Mouse (Mus musculus) heart, embryonic 11.5 days (tissue): ENCODE data around the gene Olfr1025-ps1. TPM values are rescaled to one million over a fixed set of nuclear protein-coding genes. Genes with fewer than 3 reads are reported as not detected.

ENCODE experiments used
- ATAC-seq: fragments of 200-750 bp; cut with Nextera tagmentation; replicated peaks from 2 replicates; pipeline ENCODE4 v1.8.0; 2017; ENCODE audit warnings: moderate library complexity; ENCODE audit not compliant: insufficient number of reproducible peaks, low FRiP score, low TSS enrichment
- H3K27ac ChIP-seq: fragments of 300-500 bp; sonication (generic); 2 replicates; pipeline ENCODE4 v1.5.1; 2014; ENCODE audit warnings: mild to moderate bottlenecking, low read depth, low read length
- H3K27me3 ChIP-seq: fragments of 300-500 bp; sonication (generic); 2 replicates; pipeline ENCODE4 v1.6.1; 2014; ENCODE audit warnings: mild to moderate bottlenecking, low read length, mixed read lengths; ENCODE audit not compliant: control insufficient read depth, insufficient read depth
- H3K36me3 ChIP-seq: fragments of 300-500 bp; sonication (generic); 2 replicates; pipeline ENCODE4 v1.6.1; 2014; ENCODE audit warnings: mild to moderate bottlenecking, low read length, moderate library complexity, mixed read lengths; ENCODE audit not compliant: control insufficient read depth, insufficient read depth
- H3K4me1 ChIP-seq: fragments of 300-500 bp; sonication (generic); 2 replicates; pipeline ENCODE4 v1.6.1; 2014; ENCODE audit warnings: low read length; ENCODE audit not compliant: control insufficient read depth, insufficient read depth
- H3K4me2 ChIP-seq: fragments of 300-500 bp; sonication (generic); 2 replicates; pipeline ENCODE4 v1.6.1; 2014; ENCODE audit warnings: mild to moderate bottlenecking, moderate library complexity
- H3K4me3 ChIP-seq: fragments of 300-500 bp; sonication (generic); 2 replicates; pipeline ENCODE4 v1.5.1; 2014; ENCODE audit warnings: low read depth, low read length
- H3K9ac ChIP-seq: fragments of 300-500 bp; sonication (generic); 2 replicates; pipeline ENCODE4 v1.6.1; 2014; ENCODE audit warnings: mild to moderate bottlenecking, low read depth, low read length, moderate library complexity
- H3K9me3 ChIP-seq: fragments of 300-500 bp; sonication (generic); replicated peaks from 2 replicates; pipeline ENCODE4 v1.6.1; 2016; ENCODE audit warnings: low read length; ENCODE audit not compliant: control insufficient read depth
- WGBS: fragments of 180-500 bp; shearing (Covaris S2); extraction: QIAGEN DNeasy Blood & Tissue Kit; methylation state at CpG from one replicate; pipeline ENCODE4 v1.1.7; 2014; ENCODE audit not compliant: insufficient replicate concordance; 5-methylcytosine and 5-hydroxymethylcytosine counted together
- polyA plus RNA-seq: library from polyadenylated mRNA; unstranded; fragments of >200 nt; fragmentation: Nextera tagmentation; extraction: Ambion mirVana; gene quantifications from 2 replicates; pipeline ENCODE4 v1.2.1, GENCODE M21; 2014

Gene Olfr1025-ps1
- not detected in 2 replicates for polyA plus RNA-seq

- Histone ChIP-seq H3K27me3 (no peaks in the 10 kb centered on the region), H3K9ac (no peak within 1 kb of the TSS), H3K9me3 (no peaks in the 10 kb centered on the region), H3K4me3 (no peak within 1 kb of the TSS), H3K4me1 (no peaks in the 10 kb centered on the region), H3K4me2 (no peak within 1 kb of the TSS), H3K36me3 (no peaks in the 10 kb centered on the region), H3K27ac (no peak within 1 kb of the TSS)
- ATAC-seq = no peak
- 50% methylated on average over 1 of the region's 1 CpGs for WGBS
These were observed at the start of gene Olfr1025-ps1 for GRCm38 (mm10) chr2:85914893-85915292. TSS of gene Olfr1025-ps1 (plus strand) at chr2:85915193.

GRCm38 (mm10) chr2:85868294-85868693 lies 46.7 kb upstream of the Olfr1025-ps1 start, which contains the start of gene Olfr1022:
TSS of gene Olfr1022 (plus strand) at chr2:85868594.
- no peak for ATAC-seq
- no peak within 1 kb of the TSS for H3K4me3 ChIP-seq
- no peaks in the 10 kb centered on the region for H3K36me3 ChIP-seq
- no peaks in the 10 kb centered on the region for H3K4me1 ChIP-seq
- no peaks in the 10 kb centered on the region for H3K27me3 ChIP-seq
- H3K27ac ChIP-seq = no peak within 1 kb of the TSS
- no peak within 1 kb of the TSS for H3K9ac ChIP-seq
- no peaks in the 10 kb centered on the region for H3K9me3 ChIP-seq
- no peak within 1 kb of the TSS for H3K4me2 ChIP-seq
- 39% methylated on average over 2 of the region's 2 CpGs for WGBS

- 69% methylated on average over 2 of the region's 2 CpGs for WGBS
These were observed 29.7 kb upstream of the Olfr1025-ps1 start, which contains the start of gene Olfr1023 for GRCm38 (mm10) chr2:85885340-85885739. TSS of gene Olfr1023 (plus strand) at chr2:85885640.

GRCm38 (mm10) chr2:85904952-85905351 lies 10.0 kb upstream of the Olfr1025-ps1 start, which contains the start of gene Olfr1024:
TSS of gene Olfr1024 (minus strand) at chr2:85905052.
- H3K36me3 ChIP-seq = no peaks in the 10 kb centered on the region
- H3K9me3 ChIP-seq = no peaks in the 10 kb centered on the region; the same call in 1 of the 2 replicates
- WGBS = 82% methylated on average over 3 of the region's 3 CpGs
- H3K27ac ChIP-seq = no peak within 1 kb of the TSS
- no peak within 1 kb of the TSS for H3K4me2 ChIP-seq
- H3K9ac ChIP-seq = no peak within 1 kb of the TSS
- H3K27me3 ChIP-seq = no peaks in the 10 kb centered on the region
- no peak for ATAC-seq
- H3K4me1 ChIP-seq = no peaks in the 10 kb centered on the region
- H3K4me3 ChIP-seq = no peak within 1 kb of the TSS

More at GRCm38 (mm10) chr2:85885340-85885739, 29.7 kb upstream of the Olfr1025-ps1 start, which contains the start of gene Olfr1023:
- Histone ChIP-seq H3K4me3 (no peak within 1 kb of the TSS), H3K4me2 (no peak within 1 kb of the TSS), H3K4me1 (no peaks in the 10 kb centered on the region), H3K9me3 (no peaks in the 10 kb centered on the region), H3K27me3 (no peaks in the 10 kb centered on the region), H3K27ac (no peak within 1 kb of the TSS), H3K36me3 (no peaks in the 10 kb centered on the region), H3K9ac (no peak within 1 kb of the TSS)
- ATAC-seq = no peak

GRCm38 (mm10) chr2:85913197-85913596 lies 1.8 kb upstream of the Olfr1025-ps1 start:
- no peak overlapping the region for H3K27ac ChIP-seq
- H3K27me3 ChIP-seq = no peaks in the 10 kb centered on the region
- H3K9ac ChIP-seq = no peak overlapping the region
- H3K9me3 ChIP-seq = no peaks in the 10 kb centered on the region
- H3K4me2 ChIP-seq = no peak overlapping the region
- H3K36me3 ChIP-seq = no peaks in the 10 kb centered on the region
- no peak overlapping the region for H3K4me3 ChIP-seq
- no peaks in the 10 kb centered on the region for H3K4me1 ChIP-seq
- ATAC-seq = no peak

GRCm38 (mm10) chr2:85921258-85921657 lies 6.3 kb downstream of the Olfr1025-ps1 start, which contains the start of gene Olfr1026:
TSS of gene Olfr1026 (plus strand) at chr2:85921558.
- no peaks in the 10 kb centered on the region for H3K27me3 ChIP-seq
- H3K36me3 ChIP-seq = no peaks in the 10 kb centered on the region
- H3K9me3 ChIP-seq = no peaks in the 10 kb centered on the region
- ATAC-seq = no peak
- H3K27ac ChIP-seq = no peak within 1 kb of the TSS
- WGBS = 77% methylated on average over 3 of the region's 3 CpGs
- H3K4me3 ChIP-seq = no peak within 1 kb of the TSS
- H3K4me1 ChIP-seq = no peaks in the 10 kb centered on the region
- H3K4me2 ChIP-seq = no peak within 1 kb of the TSS
- H3K9ac ChIP-seq = no peak within 1 kb of the TSS

- H3K4me2 ChIP-seq = no peak within 1 kb of the TSS
- no peaks in the 10 kb centered on the region for H3K27me3 ChIP-seq
- H3K9me3 ChIP-seq = no peaks in the 10 kb centered on the region
- no peak for ATAC-seq
- no peak within 1 kb of the TSS for H3K27ac ChIP-seq
- 85% methylated on average over 1 of the region's 1 CpGs for WGBS
- no peaks in the 10 kb centered on the region for H3K4me1 ChIP-seq
- H3K36me3 ChIP-seq = no peaks in the 10 kb centered on the region
- H3K4me3 ChIP-seq = no peak within 1 kb of the TSS
- H3K9ac ChIP-seq = no peak within 1 kb of the TSS
These were observed 35.1 kb downstream of the Olfr1025-ps1 start, which contains the start of gene Olfr1028 for GRCm38 (mm10) chr2:85950137-85950536. TSS of gene Olfr1028 (plus strand) at chr2:85950437.

Other genes with a start within 250 kb of the Olfr1025-ps1 start
- not detected in 2 replicates for gene Olfr1006, start 236.4 kb upstream of the Olfr1025-ps1 start, polyA plus RNA-seq
- gene Olfr1008, start 225.8 kb upstream of the Olfr1025-ps1 start, polyA plus RNA-seq = not detected in 2 replicates
- gene Olfr1009, start 199.8 kb upstream of the Olfr1025-ps1 start, polyA plus RNA-seq = not detected in 2 replicates
- not detected in 2 replicates for gene Olfr1012, start 152.4 kb upstream of the Olfr1025-ps1 start, polyA plus RNA-seq
- gene Olfr1013, start 148.1 kb upstream of the Olfr1025-ps1 start, polyA plus RNA-seq = not detected in 2 replicates
- gene Olfr1014, start 142.5 kb upstream of the Olfr1025-ps1 start, polyA plus RNA-seq = not detected in 2 replicates
- not detected in 2 replicates for gene Olfr1015, start 133.2 kb upstream of the Olfr1025-ps1 start, polyA plus RNA-seq
- not detected in 2 replicates for gene Olfr1016, start 112.6 kb upstream of the Olfr1025-ps1 start, polyA plus RNA-seq
- not detected in 2 replicates for gene Olfr1018, start 96.7 kb upstream of the Olfr1025-ps1 start, polyA plus RNA-seq
- not detected in 2 replicates for gene Olfr1019, start 69.7 kb upstream of the Olfr1025-ps1 start, polyA plus RNA-seq
- gene Olfr1020, start 68.2 kb upstream of the Olfr1025-ps1 start, polyA plus RNA-seq = not detected in 2 replicates
- gene Olfr1022, start 46.6 kb upstream of the Olfr1025-ps1 start, polyA plus RNA-seq = not detected in 2 replicates
- not detected in 2 replicates for gene Olfr1023, start 29.6 kb upstream of the Olfr1025-ps1 start, polyA plus RNA-seq
- not detected in 2 replicates for gene Olfr1024, start 10.1 kb upstream of the Olfr1025-ps1 start, polyA plus RNA-seq
- not detected in 2 replicates for gene Olfr1026, start 6.4 kb downstream of the Olfr1025-ps1 start, polyA plus RNA-seq
- gene Olfr1028, start 35.2 kb downstream of the Olfr1025-ps1 start, polyA plus RNA-seq = not detected in 2 replicates
- gene Olfr1029, start 58.7 kb downstream of the Olfr1025-ps1 start, polyA plus RNA-seq = not detected in 2 replicates
- not detected in 2 replicates for gene Olfr1030, start 64.1 kb downstream of the Olfr1025-ps1 start, polyA plus RNA-seq
- gene Olfr1031, start 75.1 kb downstream of the Olfr1025-ps1 start, polyA plus RNA-seq = not detected in 2 replicates
- not detected in 2 replicates for gene Olfr1032, start 90.3 kb downstream of the Olfr1025-ps1 start, polyA plus RNA-seq
- gene Olfr1033, start 105.4 kb downstream of the Olfr1025-ps1 start, polyA plus RNA-seq = 0.34 TPM in 1 of 2 replicates, not detected in the other
- not detected in 2 replicates for gene Olfr1034, start 130.7 kb downstream of the Olfr1025-ps1 start, polyA plus RNA-seq
- not detected in 2 replicates for gene Olfr1036, start 158.8 kb downstream of the Olfr1025-ps1 start, polyA plus RNA-seq
- gene Olfr1037, start 172.2 kb downstream of the Olfr1025-ps1 start, polyA plus RNA-seq = not detected in 2 replicates
- gene Olfr1039, start 220.7 kb downstream of the Olfr1025-ps1 start, polyA plus RNA-seq = not detected in 2 replicates
- not detected in 2 replicates for gene Olfr1040, start 231.5 kb downstream of the Olfr1025-ps1 start, polyA plus RNA-seq
- not detected in 2 replicates for gene Olfr1042, start 246.6 kb downstream of the Olfr1025-ps1 start, polyA plus RNA-seq